Mouse (Mus musculus): ENCODE data around the gene Rab3c. TPM values are rescaled to one million over a fixed set of nuclear protein-coding genes. Genes with fewer than 3 reads are reported as not detected.

The Rab3c gene
- 0.08 and 0.55 TPM in 2 replicates for polyA plus RNA-seq (2014; fragmentation: Nextera tagmentation; extraction: Ambion mirVana)

DNA sequence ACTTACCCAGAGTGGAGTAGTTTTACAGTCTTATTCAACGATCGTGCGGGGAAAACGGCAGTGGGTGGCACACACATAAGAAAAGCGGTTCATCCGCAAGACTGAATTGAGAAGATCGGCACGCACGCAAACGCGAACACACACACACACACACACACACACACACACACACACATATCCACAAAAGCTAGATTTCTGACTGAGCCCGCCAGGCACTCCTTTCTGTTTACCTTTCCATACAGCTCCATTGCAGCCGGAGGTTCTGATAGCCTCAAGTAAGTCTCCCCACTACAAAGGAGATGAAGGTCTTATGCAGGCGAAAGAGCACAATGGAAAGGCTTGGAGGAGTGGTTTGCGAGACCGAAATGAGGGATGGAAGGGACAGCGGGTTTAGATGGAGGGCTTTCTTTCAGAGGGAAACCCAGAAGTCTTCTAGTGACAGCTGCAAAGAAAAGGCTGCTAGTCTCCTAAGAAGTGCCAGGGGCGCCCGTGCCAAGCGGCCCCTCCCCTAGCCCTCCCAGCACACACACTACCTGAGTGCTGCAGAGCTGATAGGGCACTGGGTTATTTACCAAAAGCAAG lies at the start of gene Rab3c:
Gene Rab3c, minus strand, starts transcription at position 434 of the 582 bp plus-strand sequence.
- Histone ChIP-seq H3K4me2 (ENCODE audit: low read length) (peak within 1 kb of the TSS; percentile 95), H3K4me1 (ENCODE audit: control insufficient read depth in 2 of 2, insufficient read depth in 2 of 2, low read length in 2 of 2) (peaks cover 6 to 8% of the 10 kb centered on the region in 2 experiments), H3K27me3 (ENCODE audit: control insufficient read depth, insufficient read depth, low read length) (peaks cover 13% of the 10 kb centered on the region; the same call in 1 of the 2 replicates), H3K27ac (replicated peaks in 1 of 2; ENCODE audit: control insufficient read depth in 1 of 2, insufficient read depth in 1 of 2, low read depth in 2 of 2, low read length in 2 of 2) (no peak within 1 kb of the TSS), H3K4me3 (ENCODE audit: control insufficient read depth in 1 of 2, insufficient read depth in 1 of 2, low read depth in 1 of 2, low read length in 2 of 2) (peak within 1 kb of the TSS; percentile 45 to 48), H3K36me3 (ENCODE audit: control insufficient read depth, insufficient read depth, low read length) (no peaks in the 10 kb centered on the region), H3K9ac (ENCODE audit: low read length) (peak within 1 kb of the TSS; percentile 49; the same call in 1 of the 2 replicates), H3K9me3 (ENCODE audit: control insufficient read depth, low read length) (peaks cover 3% of the 10 kb centered on the region; the same call in 1 of the 2 replicates)
- no peak for ATAC-seq (ENCODE audit: insufficient number of reproducible peaks, insufficient read depth, low FRiP score, low read depth)
- 2% methylated on average over 20 of the region's 20 CpGs for WGBS

- H3K4me2 ChIP-seq (ENCODE audit: low read length): no peak overlapping the region
- no peak overlapping the region for H3K27ac ChIP-seq (replicated peaks in 1 of 2; ENCODE audit: control insufficient read depth in 1 of 2, insufficient read depth in 1 of 2, low read depth in 2 of 2, low read length in 2 of 2)
- no peaks in the 10 kb centered on the region for H3K4me1 ChIP-seq (ENCODE audit: control insufficient read depth in 2 of 2, insufficient read depth in 2 of 2, low read length in 2 of 2)
- no peaks in the 10 kb centered on the region for H3K9me3 ChIP-seq (ENCODE audit: control insufficient read depth, low read length)
- no peak overlapping the region for H3K9ac ChIP-seq (ENCODE audit: low read length)
- 29% methylated on average over 4 of the region's 4 CpGs for whole genome bisulfite sequencing
- no peak overlapping the region for H3K4me3 ChIP-seq (ENCODE audit: control insufficient read depth in 1 of 2, insufficient read depth in 1 of 2, low read depth in 1 of 2, low read length in 2 of 2)
- no peak for ATAC-seq (ENCODE audit: insufficient number of reproducible peaks, insufficient read depth, low FRiP score, low read depth)
- H3K27me3 ChIP-seq (ENCODE audit: control insufficient read depth, insufficient read depth, low read length): no peaks in the 10 kb centered on the region
- H3K36me3 ChIP-seq (ENCODE audit: control insufficient read depth, insufficient read depth, low read length): no peaks in the 10 kb centered on the region
Measured at GRCm38 (mm10) chr13:110318746-110319145, 38.0 kb upstream of the Rab3c start.

DNA sequence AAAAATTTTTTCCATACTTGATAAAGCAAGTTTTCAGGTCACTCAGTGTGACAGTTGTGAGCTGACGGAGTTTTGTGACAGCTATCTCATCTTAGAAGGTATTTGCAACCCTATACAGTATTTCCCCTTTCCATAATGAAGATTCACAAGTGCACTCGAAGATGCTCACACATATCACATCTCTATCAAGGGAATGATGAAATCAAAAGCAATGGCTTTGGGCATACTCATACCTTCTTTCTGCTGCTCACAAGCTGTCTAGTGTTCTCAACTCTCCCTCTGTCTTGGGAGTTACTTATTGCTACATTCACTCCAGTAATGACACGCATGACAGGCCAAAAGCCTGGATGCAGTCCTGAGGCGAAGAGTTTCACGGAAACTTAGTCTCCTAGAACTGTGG lies 26.4 kb upstream of the Rab3c start:
- Histone ChIP-seq H3K9ac (ENCODE audit: low read length) (no peak overlapping the region), H3K36me3 (ENCODE audit: control insufficient read depth, insufficient read depth, low read length) (no peaks in the 10 kb centered on the region), H3K9me3 (ENCODE audit: control insufficient read depth, low read length) (no peaks in the 10 kb centered on the region), H3K4me1 (ENCODE audit: control insufficient read depth in 2 of 2, insufficient read depth in 2 of 2, low read length in 2 of 2) (no peaks in the 10 kb centered on the region), H3K4me2 (ENCODE audit: low read length) (no peak overlapping the region), H3K27me3 (ENCODE audit: control insufficient read depth, insufficient read depth, low read length) (no peaks in the 10 kb centered on the region), H3K27ac (replicated peaks in 1 of 2; ENCODE audit: control insufficient read depth in 1 of 2, insufficient read depth in 1 of 2, low read depth in 2 of 2, low read length in 2 of 2) (no peak overlapping the region), H3K4me3 (ENCODE audit: control insufficient read depth in 1 of 2, insufficient read depth in 1 of 2, low read depth in 1 of 2, low read length in 2 of 2) (no peak overlapping the region)
- WGBS: 81% methylated on average over 5 of the region's 5 CpGs
- no peak for ATAC-seq (ENCODE audit: insufficient number of reproducible peaks, insufficient read depth, low FRiP score, low read depth)

DNA sequence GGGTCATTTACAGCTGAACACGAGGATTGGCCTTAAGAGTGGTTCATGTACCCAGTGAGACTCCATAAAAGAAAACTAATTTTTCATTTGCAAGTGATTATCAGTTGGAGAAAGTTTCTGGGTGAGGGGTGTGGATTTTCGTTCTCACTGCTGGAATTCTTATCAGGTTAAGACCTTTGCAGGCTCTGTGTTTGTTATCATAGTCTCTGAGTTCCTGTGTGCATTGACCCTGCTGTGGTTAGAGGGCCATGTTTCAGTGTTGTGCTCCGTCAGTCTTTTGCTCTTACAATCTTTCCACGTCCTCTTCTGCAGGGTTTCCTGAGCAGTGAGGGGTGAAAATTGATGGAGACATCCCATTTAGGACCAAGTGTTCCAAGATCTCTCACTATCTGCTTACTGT lies 16.3 kb upstream of the Rab3c start:
- Histone ChIP-seq H3K4me3 (ENCODE audit: control insufficient read depth in 1 of 2, insufficient read depth in 1 of 2, low read depth in 1 of 2, low read length in 2 of 2) (no peak overlapping the region), H3K27me3 (ENCODE audit: control insufficient read depth, insufficient read depth, low read length) (no peaks in the 10 kb centered on the region), H3K9ac (ENCODE audit: low read length) (no peak overlapping the region), H3K36me3 (ENCODE audit: control insufficient read depth, insufficient read depth, low read length) (no peaks in the 10 kb centered on the region), H3K4me2 (ENCODE audit: low read length) (no peak overlapping the region), H3K27ac (replicated peaks in 1 of 2; ENCODE audit: control insufficient read depth in 1 of 2, insufficient read depth in 1 of 2, low read depth in 2 of 2, low read length in 2 of 2) (no peak overlapping the region), H3K4me1 (ENCODE audit: control insufficient read depth in 2 of 2, insufficient read depth in 2 of 2, low read length in 2 of 2) (no peaks in the 10 kb centered on the region), H3K9me3 (ENCODE audit: control insufficient read depth, low read length) (no peaks in the 10 kb centered on the region)
- 39% methylated on average over 4 of the region's 4 CpGs for WGBS
- no peak for ATAC-seq (ENCODE audit: insufficient number of reproducible peaks, insufficient read depth, low FRiP score, low read depth)

DNA sequence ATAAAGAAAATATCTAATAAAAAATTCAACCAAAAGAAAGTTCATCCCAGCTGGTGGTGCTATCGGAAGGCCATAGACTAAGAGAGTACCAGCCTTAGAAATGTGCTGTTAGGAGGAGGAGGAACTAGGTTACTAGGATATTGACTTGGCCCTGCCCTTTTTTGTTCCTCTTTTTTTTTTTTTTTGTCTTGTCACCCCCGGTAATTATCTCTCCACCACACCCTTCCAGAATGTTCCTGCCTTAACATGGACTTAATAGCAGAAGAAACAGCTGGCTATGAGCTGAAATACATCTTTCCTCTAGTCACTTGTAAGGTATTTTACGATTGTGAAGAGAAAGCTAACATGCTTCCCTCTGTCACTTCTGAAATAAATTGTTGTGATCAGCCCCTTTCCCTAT lies 7.7 kb upstream of the Rab3c start:
- no peak overlapping the region for H3K27ac ChIP-seq (replicated peaks in 1 of 2; ENCODE audit: control insufficient read depth in 1 of 2, insufficient read depth in 1 of 2, low read depth in 2 of 2, low read length in 2 of 2)
- no peaks in the 10 kb centered on the region for H3K4me1 ChIP-seq (ENCODE audit: control insufficient read depth in 2 of 2, insufficient read depth in 2 of 2, low read length in 2 of 2)
- whole genome bisulfite sequencing: 85% methylated on average over 3 of the region's 3 CpGs
- no peak overlapping the region for H3K4me2 ChIP-seq (ENCODE audit: low read length)
- no peaks in the 10 kb centered on the region for H3K27me3 ChIP-seq (ENCODE audit: control insufficient read depth, insufficient read depth, low read length)
- H3K9me3 ChIP-seq (ENCODE audit: control insufficient read depth, low read length): no peaks in the 10 kb centered on the region
- no peaks in the 10 kb centered on the region for H3K36me3 ChIP-seq (ENCODE audit: control insufficient read depth, insufficient read depth, low read length)
- no peak overlapping the region for H3K4me3 ChIP-seq (ENCODE audit: control insufficient read depth in 1 of 2, insufficient read depth in 1 of 2, low read depth in 1 of 2, low read length in 2 of 2)
- H3K9ac ChIP-seq (ENCODE audit: low read length): no peak overlapping the region
- ATAC-seq (ENCODE audit: insufficient number of reproducible peaks, insufficient read depth, low FRiP score, low read depth): no peak

DNA sequence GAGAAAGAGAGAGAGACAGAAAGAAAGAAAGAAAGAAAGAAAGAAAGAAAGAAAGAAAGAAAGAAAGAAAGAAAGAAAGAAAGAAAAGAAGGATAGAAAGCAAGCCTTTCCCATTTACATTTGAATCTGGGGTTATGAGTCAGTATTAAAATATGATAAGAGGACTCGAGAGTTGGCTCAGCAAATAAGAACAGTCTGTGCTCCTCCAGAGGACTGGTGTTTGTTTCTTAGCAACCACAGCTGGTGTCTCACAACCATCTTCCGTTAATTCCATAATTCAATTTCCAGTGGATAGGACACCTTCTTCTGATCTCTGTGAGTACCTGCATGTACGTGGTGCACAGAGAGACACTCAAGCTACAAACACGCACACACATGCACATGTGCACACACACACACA lies 3.0 kb upstream of the Rab3c start:
- Histone ChIP-seq H3K9me3 (ENCODE audit: control insufficient read depth, low read length) (peaks cover 3% of the 10 kb centered on the region; the same call in 1 of the 2 replicates), H3K4me3 (ENCODE audit: control insufficient read depth in 1 of 2, insufficient read depth in 1 of 2, low read depth in 1 of 2, low read length in 2 of 2) (no peak overlapping the region), H3K36me3 (ENCODE audit: control insufficient read depth, insufficient read depth, low read length) (no peaks in the 10 kb centered on the region), H3K4me1 (ENCODE audit: control insufficient read depth in 2 of 2, insufficient read depth in 2 of 2, low read length in 2 of 2) (peaks cover 6 to 8% of the 10 kb centered on the region in 2 experiments), H3K27ac (replicated peaks in 1 of 2; ENCODE audit: control insufficient read depth in 1 of 2, insufficient read depth in 1 of 2, low read depth in 2 of 2, low read length in 2 of 2) (no peak overlapping the region), H3K27me3 (ENCODE audit: control insufficient read depth, insufficient read depth, low read length) (peaks cover 13% of the 10 kb centered on the region; the same call in 1 of the 2 replicates), H3K4me2 (ENCODE audit: low read length) (no peak overlapping the region), H3K9ac (ENCODE audit: low read length) (no peak overlapping the region)
- no peak for ATAC-seq (ENCODE audit: insufficient number of reproducible peaks, insufficient read depth, low FRiP score, low read depth)
- WGBS: 63% methylated on average over 4 of the region's 4 CpGs

DNA sequence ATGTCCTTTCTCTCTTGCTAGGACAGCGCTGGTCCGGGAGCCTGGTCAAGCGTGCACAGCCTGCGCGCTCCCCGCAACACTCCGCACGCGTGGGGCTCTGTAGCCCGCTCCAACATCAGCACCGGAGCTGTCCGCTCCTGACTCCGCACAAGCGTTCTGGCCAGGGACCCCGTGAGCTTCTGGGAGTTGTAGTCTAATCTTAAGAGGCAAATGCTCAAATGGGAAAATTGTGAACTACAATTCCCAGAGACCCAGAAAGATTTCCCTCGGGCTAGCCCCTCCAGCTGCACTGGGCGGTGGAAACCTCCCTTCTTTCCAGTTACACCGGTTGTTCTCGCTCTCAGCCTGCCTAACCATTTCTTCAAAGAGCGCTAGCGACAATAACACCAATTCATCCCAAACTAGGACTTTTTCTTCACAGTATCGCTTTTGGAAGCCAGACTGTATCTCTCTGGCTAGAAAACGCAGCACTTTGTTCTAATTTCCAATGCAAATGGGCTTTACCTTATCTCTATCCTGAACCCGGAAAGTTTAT lies 701 bp downstream of the Rab3c start:
- Histone ChIP-seq H3K4me2 (ENCODE audit: low read length) (peak overlapping the region; percentile 95), H3K27me3 (ENCODE audit: control insufficient read depth, insufficient read depth, low read length) (peaks cover 13% of the 10 kb centered on the region; the same call in 1 of the 2 replicates), H3K9me3 (ENCODE audit: control insufficient read depth, low read length) (peaks cover 3% of the 10 kb centered on the region; the same call in 1 of the 2 replicates), H3K27ac (replicated peaks in 1 of 2; ENCODE audit: control insufficient read depth in 1 of 2, insufficient read depth in 1 of 2, low read depth in 2 of 2, low read length in 2 of 2) (no peak overlapping the region), H3K4me1 (ENCODE audit: control insufficient read depth in 2 of 2, insufficient read depth in 2 of 2, low read length in 2 of 2) (peaks cover 6 to 8% of the 10 kb centered on the region in 2 experiments), H3K36me3 (ENCODE audit: control insufficient read depth, insufficient read depth, low read length) (no peaks in the 10 kb centered on the region), H3K4me3 (ENCODE audit: control insufficient read depth in 1 of 2, insufficient read depth in 1 of 2, low read depth in 1 of 2, low read length in 2 of 2) (peak overlapping the region; percentile 45 to 48), H3K9ac (ENCODE audit: low read length) (peak overlapping the region; percentile 49; the same call in 1 of the 2 replicates)
- peak; percentile 84 for ATAC-seq (ENCODE audit: insufficient number of reproducible peaks, insufficient read depth, low FRiP score, low read depth)
- under 1% methylated on average over 24 of the region's 24 CpGs for WGBS

Data from heart, embryonic 14.5 days (tissue).